Mouse (Mus musculus) cortical plate, adult 2 months (tissue): Measurements from ENCODE around the gene Tmem252.

Source experiments
- CTCF ChIP-seq: fragments of 200-500 bp; IDR thresholded peaks from 2 replicates; pipeline ENCODE4 v1.5.1; 2011; ENCODE audit warnings: mild to moderate bottlenecking, control low read depth, low read length; ENCODE audit not compliant: insufficient read depth; ENCODE audit errors: extremely low read depth
- POLR2A ChIP-seq: fragments of 200-500 bp; IDR thresholded peaks from 2 replicates; pipeline ENCODE4 v1.6.1; 2011; ENCODE audit warnings: mild to moderate bottlenecking, low read length, control low read depth; ENCODE audit not compliant: insufficient read depth; ENCODE audit errors: extremely low read depth

- TF ChIP-seq CTCF (no peak), POLR2A (no peak)
Measured at GRCm38 (mm10) chr19:24716303-24717097, 42.7 kb downstream of the Tmem252 start.
